Mouse (Mus musculus): ENCODE measurements at regions not wholly inside any gene's neighbourhood (a gene's known extent, or its start where the extent isn't known, plus 50 kb on each side); places are given as distances from the start of the nearest gene placed in this dataset.

DNA sequence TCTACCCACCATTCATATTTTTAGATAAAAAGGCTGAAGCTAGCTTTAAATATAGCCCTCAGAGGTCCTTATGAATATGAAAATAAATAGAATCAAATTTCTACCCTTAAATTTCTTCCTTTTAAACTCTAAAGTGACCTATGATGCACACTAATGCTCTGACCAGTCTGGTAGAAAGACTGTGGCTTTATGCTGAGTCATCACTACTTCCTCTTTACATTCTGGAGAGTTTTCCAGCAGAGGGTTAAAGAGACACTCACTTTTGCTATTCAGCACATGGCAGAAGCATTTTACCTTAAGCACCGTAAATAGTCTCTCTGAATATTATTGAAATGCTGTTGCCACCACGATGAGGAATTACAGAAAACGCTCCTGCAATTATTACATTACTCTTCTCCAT, 62.6 kb upstream of the Atp5g3 start:
- dilution Hi-C loops (cut with MboI; ENCODE audit: extremely low pct_ligation_motif_present, extremely low pct_unique_long_range_greater_than_20kb, low sequenced_read_pairs), result no loop called here
- no peak overlapping the region for H3K4me3 ChIP-seq (replicated peaks in 1 of 3; ENCODE audit: low read depth in 2 of 3, low read length in 2 of 3, poor library complexity in 1 of 3)

DNA sequence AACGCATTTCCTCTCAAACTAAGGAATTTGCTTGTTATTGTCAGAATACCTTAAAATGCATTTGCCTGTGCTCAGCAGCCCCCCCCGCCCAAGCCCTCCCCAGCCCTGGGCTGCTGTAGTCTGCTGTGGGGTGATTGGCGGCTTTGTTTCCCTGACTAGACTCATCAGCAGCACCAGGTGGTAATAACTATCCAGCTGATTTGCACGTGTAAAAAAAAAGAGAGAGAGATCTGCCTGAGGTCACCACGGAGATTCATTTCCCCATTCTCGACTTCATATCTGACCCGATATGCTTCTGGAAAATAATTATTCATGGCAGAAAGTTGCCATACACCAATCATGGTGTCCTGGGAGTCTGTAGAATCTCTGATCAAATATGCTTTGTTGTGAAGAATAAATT, 56.5 kb upstream of the Atp5g3 start:
- dilution Hi-C loops (cut with MboI; ENCODE audit: extremely low pct_ligation_motif_present, extremely low pct_unique_long_range_greater_than_20kb, low sequenced_read_pairs), result no loop called here
- Histone ChIP-seq H3K36me3 (replicated peaks in 1 of 2; ENCODE audit: control insufficient read depth in 1 of 2, insufficient read depth in 1 of 2, low read length in 1 of 2) (no peaks in the 10 kb centered on the region), H3K4me2 (ENCODE audit: insufficient read depth, low read depth, poor library complexity, severe bottlenecking) (no peak overlapping the region), H3K79me2 (replicated peaks; ENCODE audit: control insufficient read depth, extremely low read depth, insufficient read depth, poor library complexity, severe bottlenecking) (no peaks in the 10 kb centered on the region), H3K27ac (ENCODE audit: insufficient read depth, low read depth) (no peak overlapping the region), H3K9ac (ENCODE audit: insufficient read depth, low read depth) (no peak overlapping the region), H3K9me3 (replicated peaks; ENCODE audit: low read length) (no peaks in the 10 kb centered on the region), H3K4me1 (ENCODE audit: control insufficient read depth in 1 of 2, insufficient read depth in 2 of 2) (peaks cover 0 to 8% of the 10 kb centered on the region in 2 experiments; a peak in 2 of 4 replicates), H3K4me3 (replicated peaks in 1 of 3; ENCODE audit: low read depth in 2 of 3, low read length in 2 of 3, poor library complexity in 1 of 3) (no peak overlapping the region), H3K27me3 (replicated peaks) (no peaks in the 10 kb centered on the region)
- DNase-seq (ENCODE audit: extremely low read depth), result peak; percentile 13
- in situ Hi-C loops (cut with MboI; ENCODE audit: low pct_ligation_motif_present, low pct_unique_long_range_greater_than_20kb, low sequenced_read_pairs), result no loop called here
- TF ChIP-seq ZNF384 (IDR thresholded peaks at IDR 0.05; ENCODE audit: low read depth, low read length) (0 out of 2 replicates have a peak, but pooled peaks have one; percentile 34), PAX5 (IDR thresholded peaks at IDR 0.05; ENCODE audit: low read length) (no peak), TBP (conservative IDR thresholded peaks at IDR 0.05; ENCODE audit: low read depth, low read length) (no peak), BHLHE40 (IDR thresholded peaks at IDR 0.05; ENCODE audit: low read depth, low read length) (peak; percentile 57), ZKSCAN1 (IDR thresholded peaks at IDR 0.05; ENCODE audit: borderline replicate concordance, low read depth, low read length) (no peak)

More for the DNA sequence above, 62.6 kb upstream of the Atp5g3 start:
- Histone ChIP-seq H3K27ac (ENCODE audit: insufficient read depth, low read depth) (no peak overlapping the region), H3K4me1 (ENCODE audit: control insufficient read depth in 1 of 2, insufficient read depth in 2 of 2) (peaks cover 0 to 27% of the 10 kb centered on the region in 2 experiments; a peak in 2 of 4 replicates), H3K9ac (ENCODE audit: insufficient read depth, low read depth) (no peak overlapping the region), H3K27me3 (replicated peaks) (no peaks in the 10 kb centered on the region), H3K4me2 (ENCODE audit: insufficient read depth, low read depth, poor library complexity, severe bottlenecking) (peak overlapping the region; percentile 25; the same call in 1 of the 2 replicates), H3K36me3 (replicated peaks in 1 of 2; ENCODE audit: control insufficient read depth in 1 of 2, insufficient read depth in 1 of 2, low read length in 1 of 2) (no peaks in the 10 kb centered on the region), H3K79me2 (replicated peaks; ENCODE audit: control insufficient read depth, extremely low read depth, insufficient read depth, poor library complexity, severe bottlenecking) (no peaks in the 10 kb centered on the region), H3K9me3 (replicated peaks; ENCODE audit: low read length) (no peaks in the 10 kb centered on the region)
- in situ Hi-C loops (cut with MboI; ENCODE audit: low pct_ligation_motif_present, low pct_unique_long_range_greater_than_20kb, low sequenced_read_pairs), result no loop called here
- DNase-seq (ENCODE audit: extremely low read depth), result peak; percentile 62
- 0 out of 2 replicates have a peak, but pooled peaks have one; percentile 18 for TF ChIP-seq JUN (IDR thresholded peaks at IDR 0.05; ENCODE audit: insufficient read depth, low read depth, low read length)
- TF ChIP-seq PAX5 (IDR thresholded peaks at IDR 0.05; ENCODE audit: low read length), result no peak
- no peak for TF ChIP-seq POLR2A (IDR thresholded peaks at IDR 0.05; ENCODE audit: low read depth, low read length)
- no peak for TF ChIP-seq ELF1 (IDR thresholded peaks at IDR 0.05; ENCODE audit: low read depth, low read length)
- peak; percentile 54 for TF ChIP-seq EP300 (IDR thresholded peaks at IDR 0.05; ENCODE audit: low read length)
- no peak for TF ChIP-seq SIN3A (IDR thresholded peaks at IDR 0.05; ENCODE audit: low read length)
- no peak for TF ChIP-seq BHLHE40 (IDR thresholded peaks at IDR 0.05; ENCODE audit: low read depth, low read length)
- no peak for TF ChIP-seq MXI1 (IDR thresholded peaks at IDR 0.05; ENCODE audit: low read depth, low read length)
- TF ChIP-seq MAFK (IDR thresholded peaks at IDR 0.05; ENCODE audit: insufficient replicate concordance, low read length), result peak; percentile 100
- no peak for TF ChIP-seq HCFC1 (IDR thresholded peaks at IDR 0.05; ENCODE audit: low read depth, low read length)
- no peak for TF ChIP-seq IRF4 (IDR thresholded peaks at IDR 0.05; ENCODE audit: low read depth, low read length)
- no peak for TF ChIP-seq ZC3H11A (IDR thresholded peaks at IDR 0.05; ENCODE audit: low read depth, low read length)
- TF ChIP-seq MYC (IDR thresholded peaks at IDR 0.05; ENCODE audit: low read depth, low read length), result 0 out of 2 replicates have a peak, but pooled peaks have one; percentile 18
- TF ChIP-seq RCOR1 (conservative IDR thresholded peaks at IDR 0.05; ENCODE audit: low read depth, low read length), result no peak
- TF ChIP-seq JUND (conservative IDR thresholded peaks at IDR 0.05; ENCODE audit: low read depth, low read length), result peak; percentile 68
- TF ChIP-seq ZNF384 (IDR thresholded peaks at IDR 0.05; ENCODE audit: low read depth, low read length), result no peak
- no peak for TF ChIP-seq GABPA (IDR thresholded peaks at IDR 0.05; ENCODE audit: insufficient replicate concordance, low read depth, low read length)
- no peak for TF ChIP-seq POLR2AphosphoS2 (IDR thresholded peaks at IDR 0.05; ENCODE audit: low read depth, low read length)
- no peak for TF ChIP-seq NRF1 (IDR thresholded peaks at IDR 0.05; ENCODE audit: low read depth, low read length)
- no peak for TF ChIP-seq KAT2A (IDR thresholded peaks at IDR 0.05; ENCODE audit: insufficient replicate concordance, low read length)
- TF ChIP-seq CHD2 (IDR thresholded peaks at IDR 0.05; ENCODE audit: low read length), result no peak
- no peak for TF ChIP-seq SMC3 (IDR thresholded peaks at IDR 0.05; ENCODE audit: low read depth, low read length)
- no peak for TF ChIP-seq USF1 (IDR thresholded peaks at IDR 0.05; ENCODE audit: low read depth, low read length)
- TF ChIP-seq E2F4 (IDR thresholded peaks at IDR 0.05; ENCODE audit: insufficient replicate concordance, low read depth, low read length), result no peak
- TF ChIP-seq ETS1 (conservative IDR thresholded peaks at IDR 0.05; ENCODE audit: low read depth, low read length), result no peak; the same call in 1 of the 2 replicates
- no peak for TF ChIP-seq UBTF (IDR thresholded peaks at IDR 0.05; ENCODE audit: low read depth, low read length)
- TF ChIP-seq CHD1 (IDR thresholded peaks at IDR 0.05; ENCODE audit: low read depth, low read length), result no peak
- TF ChIP-seq NELFE (IDR thresholded peaks at IDR 0.05; ENCODE audit: low read depth, low read length), result no peak
- no peak for TF ChIP-seq RAD21 (IDR thresholded peaks at IDR 0.05; ENCODE audit: low read depth, low read length)
